Mouse (Mus musculus): Measurements from ENCODE around the gene Samd4. TPM values are rescaled to one million over a fixed set of nuclear protein-coding genes. Genes with fewer than 3 reads are reported as not detected.
A peak's percentile ranks its signal among the peaks of the same experiment; 100 is the strongest.

The Samd4 gene
- total RNA-seq, 2 experiments from 2014 or later = 50.6 to 52.6 TPM

- Histone ChIP-seq H3K4me3 (no peak overlapping the region), H3K27ac (no peak overlapping the region)
- intact Hi-C loops (cut with DNase I) = no loop called here
- no peak for DNase-seq
- TF ChIP-seq CTCF (IDR thresholded peaks at IDR 0.05) = no peak
Measured at GRCm38 (mm10) chr14:47115154-47115553, 232.5 kb downstream of the Samd4 start.

- DNase-seq = no peak
- H3K27ac ChIP-seq = no peak overlapping the region
- intact Hi-C loops (cut with DNase I) = no loop called here
- no peak overlapping the region for H3K4me3 ChIP-seq
- TF ChIP-seq CTCF (IDR thresholded peaks at IDR 0.05) = no peak
Measured at GRCm38 (mm10) chr14:47116062-47116762, 233.6 kb downstream of the Samd4 start.

DNA sequence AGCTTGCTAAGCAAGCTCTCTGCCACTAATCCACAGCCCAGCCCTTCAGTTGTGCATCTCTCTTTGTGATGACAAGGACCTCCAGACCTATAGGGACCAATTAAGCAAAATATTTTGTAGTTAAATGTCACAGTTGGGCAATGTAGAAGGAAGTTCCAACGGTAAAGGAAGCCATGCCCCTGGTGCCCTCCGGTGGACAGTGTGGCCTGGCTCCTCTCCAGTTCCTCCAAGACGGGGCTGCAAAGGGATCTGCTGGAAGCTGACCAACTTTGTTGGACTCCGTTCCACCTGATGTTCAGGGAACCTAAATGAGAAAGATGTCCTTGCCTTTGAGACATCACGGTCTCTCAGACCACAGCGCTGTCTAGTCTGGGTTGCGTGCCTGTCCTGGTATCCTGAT is 234.9 kb downstream of the Samd4 start:
- DNase-seq = no peak
- no peak overlapping the region for H3K27ac ChIP-seq
- intact Hi-C loops (cut with DNase I) = no loop called here
- H3K4me3 ChIP-seq = no peak overlapping the region
- peak; percentile 10; the same call in 1 of the 2 replicates for TF ChIP-seq CTCF (IDR thresholded peaks at IDR 0.05)

- TF ChIP-seq CTCF (IDR thresholded peaks at IDR 0.05) = no peak
- intact Hi-C loops (cut with DNase I) = no loop called here
- Histone ChIP-seq H3K27ac (no peak overlapping the region), H3K4me3 (no peak overlapping the region)
- no peak for DNase-seq
Measured at GRCm38 (mm10) chr14:47127987-47128386, 245.3 kb downstream of the Samd4 start.

GRCm38 (mm10) chr14:47133948-47134347 is 251.3 kb downstream of the Samd4 start:
- Histone ChIP-seq H3K27ac (no peak overlapping the region), H3K4me3 (no peak overlapping the region)
- no peak for TF ChIP-seq CTCF (IDR thresholded peaks at IDR 0.05)
- intact Hi-C loops (cut with DNase I) = no loop called here
- no peak for DNase-seq

DNA sequence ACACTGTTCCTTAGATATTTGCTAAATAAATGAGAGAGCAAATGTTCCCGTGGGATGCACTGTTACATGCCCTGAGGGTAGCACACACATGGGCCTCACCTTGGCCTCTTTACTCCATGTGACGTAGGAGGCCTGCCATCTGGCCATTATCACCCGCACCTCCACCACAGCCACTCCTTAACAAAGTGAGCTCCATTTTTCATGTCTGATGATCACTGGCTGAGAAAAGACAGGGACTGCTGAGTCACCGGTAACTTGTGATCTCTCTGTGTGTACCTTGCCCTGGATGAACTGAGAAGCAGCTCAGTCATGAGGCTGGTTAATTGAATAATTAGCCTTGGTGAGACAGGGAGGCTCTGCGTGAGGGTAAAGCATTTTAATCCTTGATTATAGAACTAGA is 254.0 kb downstream of the Samd4 start:
- no peak for DNase-seq
- TF ChIP-seq CTCF (IDR thresholded peaks at IDR 0.05) = no peak
- intact Hi-C loops (cut with DNase I) = no loop called here
- H3K4me3 ChIP-seq = no peak overlapping the region
- no peak overlapping the region for H3K27ac ChIP-seq

DNA sequence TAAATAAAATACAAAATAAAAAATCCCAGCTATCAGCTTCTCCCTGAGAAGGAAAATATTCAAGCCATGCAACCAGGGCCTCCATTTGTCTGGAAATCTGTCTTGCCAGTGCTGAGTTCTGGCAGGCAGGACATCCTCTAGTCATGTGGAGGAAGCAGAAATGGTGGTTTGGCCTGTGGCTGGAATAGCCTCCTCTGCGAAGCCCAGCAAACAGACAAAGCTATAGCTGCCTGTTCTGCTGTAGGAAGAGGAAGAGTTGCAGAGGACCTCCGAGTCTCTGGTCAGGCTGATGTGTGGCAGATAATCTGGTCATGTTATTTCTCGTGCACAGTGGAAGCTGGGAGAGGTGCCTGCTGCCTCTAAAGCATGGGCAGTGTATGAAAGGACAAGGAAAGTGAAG is 256.2 kb downstream of the Samd4 start:
- no peak for TF ChIP-seq CTCF (IDR thresholded peaks at IDR 0.05)
- DNase-seq = no peak
- H3K27ac ChIP-seq = no peak overlapping the region
- intact Hi-C loops (cut with DNase I) = no loop called here
- no peak overlapping the region for H3K4me3 ChIP-seq

GRCm38 (mm10) chr14:47144326-47144725 is 261.7 kb downstream of the Samd4 start:
- DNase-seq = no peak
- intact Hi-C loops (cut with DNase I) = no loop called here
- no peak overlapping the region for H3K4me3 ChIP-seq
- no peak overlapping the region for H3K27ac ChIP-seq
- TF ChIP-seq CTCF (IDR thresholded peaks at IDR 0.05) = no peak

DNA sequence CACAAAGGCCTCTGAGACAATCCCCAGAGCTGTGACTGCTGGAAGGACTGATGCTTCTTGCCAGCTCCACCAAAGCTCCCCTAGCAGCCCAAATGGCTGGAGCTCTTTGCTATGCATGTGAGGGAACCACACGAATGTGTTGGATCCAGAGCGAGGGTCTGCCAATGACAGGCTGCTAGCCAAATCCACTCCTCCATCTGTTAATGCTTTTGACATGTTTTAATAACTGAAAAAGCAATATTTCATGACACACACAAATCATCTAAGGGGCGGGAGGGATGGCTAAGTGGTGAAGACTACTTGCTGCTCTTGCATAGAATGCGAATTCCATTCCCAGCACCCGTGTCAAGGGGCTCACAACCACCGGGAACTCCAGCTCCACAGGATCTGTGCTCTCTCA is 268.7 kb downstream of the Samd4 start:
- Histone ChIP-seq H3K27ac (no peak overlapping the region), H3K4me3 (no peak overlapping the region)
- no peak for DNase-seq
- no peak for TF ChIP-seq CTCF (IDR thresholded peaks at IDR 0.05)
- intact Hi-C loops (cut with DNase I) = no loop called here

- TF ChIP-seq CTCF (IDR thresholded peaks at IDR 0.05) = no peak
- intact Hi-C loops (cut with DNase I) = no loop called here
- no peak overlapping the region for H3K27ac ChIP-seq
- DNase-seq = no peak
- H3K4me3 ChIP-seq = no peak overlapping the region
Measured at GRCm38 (mm10) chr14:47154303-47154702, 271.6 kb downstream of the Samd4 start.

Small RNAs within 50 kb of the gene (microRNA-seq; reads per million reads assigned to microRNA genes)
- gene Mir378c = 96.8 reads per million, percentile 42 among the genes with 10 or more reads in this experiment

Other genes starting within 250 kb of the Samd4 start
- gene Cdkn3, start 122.3 kb upstream of the Samd4 start, total RNA-seq (2021) = not detected
- 10 to 100 TPM; 54.7 to 55.2 TPM for gene Cnih1, start 94.4 kb upstream of the Samd4 start, total RNA-seq (2021)
- 10 to 100 TPM; 19.4 to 20.8 TPM for gene Gmfb, start 60.6 kb upstream of the Samd4 start, total RNA-seq (2021)
- 10 to 100 TPM; 53.0 to 58.9 TPM for gene Cgrrf1, start 50.7 kb upstream of the Samd4 start, total RNA-seq (2021)

Measured in gastrocnemius, adult 2 months (tissue).